Mouse (Mus musculus) midbrain, postnatal 0 days (tissue): ENCODE measurements around the gene 1810013L24Rik. TPM values are rescaled to one million over a fixed set of nuclear protein-coding genes. Genes with fewer than 3 reads are reported as not detected.

Experiments
- ATAC-seq: fragments of 200-750 bp; cut with Nextera tagmentation; 2 replicates; pipeline ENCODE4 v1.8.0; 2017; ENCODE audit warnings: moderate number of reproducible peaks, mild to moderate bottlenecking, moderate TSS enrichment, moderate library complexity; ENCODE audit not compliant: low FRiP score
- DNase-seq: peaks from one replicate; pipeline ENCODE4 v3.0.0-alpha.2; 2015; ENCODE audit warnings: low spot score
- H3K27ac ChIP-seq: fragments of 300-500 bp; sonication (generic); 2 replicates; pipeline ENCODE4 v1.5.1; 2014; ENCODE audit warnings: low read depth, mild to moderate bottlenecking, low read length, mixed read lengths
- H3K27me3 ChIP-seq: fragments of 300-500 bp; sonication (generic); 2 replicates; pipeline ENCODE4 v1.6.1; 2014; ENCODE audit warnings: low read length, control low read depth, mixed read lengths; ENCODE audit not compliant: insufficient read depth
- H3K36me3 ChIP-seq: fragments of 300-500 bp; sonication (generic); 2 replicates; pipeline ENCODE4 v1.6.1; 2014; ENCODE audit warnings: low read length, control low read depth, mixed read lengths; ENCODE audit not compliant: insufficient read depth
- H3K4me1 ChIP-seq: fragments of 300-500 bp; sonication (generic); 2 replicates; pipeline ENCODE4 v1.6.1; 2014; ENCODE audit warnings: mild to moderate bottlenecking, control low read depth, antibody characterized with exemption, low read length, mixed read lengths; ENCODE audit not compliant: insufficient read depth
- H3K4me2 ChIP-seq: fragments of 300-500 bp; sonication (generic); 2 replicates; pipeline ENCODE4 v1.6.1; 2014; ENCODE audit warnings: low read depth, mild to moderate bottlenecking, low read length, mixed read lengths; ENCODE audit not compliant: poor library complexity, severe bottlenecking
- H3K4me3 ChIP-seq: fragments of 300-500 bp; sonication (generic); 2 replicates; pipeline ENCODE4 v1.5.1; 2014; ENCODE audit warnings: low read depth, mild to moderate bottlenecking, low read length, moderate library complexity
- H3K9ac ChIP-seq: fragments of 300-500 bp; sonication (generic); replicated peaks from 2 replicates; pipeline ENCODE4 v1.6.1; 2014; ENCODE audit warnings: mild to moderate bottlenecking, low read length, moderate library complexity, mixed read lengths; ENCODE audit not compliant: poor library complexity, severe bottlenecking
- H3K9me3 ChIP-seq: fragments of 300-500 bp; sonication (generic); 2 replicates; pipeline ENCODE4 v1.6.1; 2016; ENCODE audit warnings: low read length, control low read depth
- CTCF ChIP-seq: IDR thresholded peaks from 2 replicates; pipeline ENCODE4 v1.5.1; 2016; ENCODE audit warnings: antibody characterized with exemption, mild to moderate bottlenecking
- WGBS: fragments of 180-500 bp; shearing (Covaris S2); extraction: QIAGEN DNeasy Blood & Tissue Kit; methylation state at CpG from one replicate; pipeline ENCODE4 v1.1.7; 2014; 5-methylcytosine and 5-hydroxymethylcytosine counted together
- polyA plus RNA-seq: library from polyadenylated mRNA; unstranded; fragments of >200 nt; fragmentation: Nextera tagmentation; extraction: Ambion mirVana; gene quantifications from 2 replicates; pipeline ENCODE4 v1.2.1, GENCODE M21; 2015
- total RNA-seq: library from RNA; depleted of rRNA; stranded (reverse); fragments of >200 nt; gene quantifications from 2 replicates; pipeline ENCODE4 v1.2.3, GENCODE M21; 2014

Gene 1810013L24Rik
- total and polyA plus RNA-seq, 2 experiments from 2014 or later = 13.6 to 64.0 TPM

- WGBS = 77% methylated on average over 4 of the region's 4 CpGs
- no peaks in the 10 kb centered on the region for H3K4me1 ChIP-seq
- TF ChIP-seq CTCF = no peak
Measured at GRCm38 (mm10) chr16:8790886-8791285, 39.0 kb upstream of the 1810013L24Rik start.

GRCm38 (mm10) chr16:8791949-8792557 lies 37.8 kb upstream of the 1810013L24Rik start, which contains the start of gene Usp7:
TSS of gene Usp7 (minus strand) at chr16:8792308.
- TF ChIP-seq CTCF = no peak
- H3K4me1 ChIP-seq = no peaks in the 10 kb centered on the region
- no peak within 1 kb of the TSS for H3K9ac ChIP-seq
- 95% methylated on average over 20 of the region's 20 CpGs for WGBS
- no peaks in the 10 kb centered on the region for H3K27me3 ChIP-seq
- H3K36me3 ChIP-seq = no peaks in the 10 kb centered on the region
- no peaks in the 10 kb centered on the region for H3K9me3 ChIP-seq
- no peak for ATAC-seq
- no peak for DNase-seq
- H3K27ac ChIP-seq = no peak within 1 kb of the TSS
- no peak within 1 kb of the TSS for H3K4me2 ChIP-seq
- no peak within 1 kb of the TSS for H3K4me3 ChIP-seq

More at GRCm38 (mm10) chr16:8790886-8791285, 39.0 kb upstream of the 1810013L24Rik start:
- H3K9ac ChIP-seq = no peak overlapping the region
- no peaks in the 10 kb centered on the region for H3K27me3 ChIP-seq
- DNase-seq = no peak
- no peaks in the 10 kb centered on the region for H3K36me3 ChIP-seq
- no peaks in the 10 kb centered on the region for H3K9me3 ChIP-seq
- H3K27ac ChIP-seq = no peak overlapping the region
- no peak for ATAC-seq
- H3K4me3 ChIP-seq = no peak overlapping the region
- H3K4me2 ChIP-seq = no peak overlapping the region

- H3K9me3 ChIP-seq = peaks cover 4% of the 10 kb centered on the region; the same call in 1 of the 2 replicates
- peak; percentile 34 for TF ChIP-seq CTCF
- H3K27ac ChIP-seq = no peak overlapping the region
- no peaks in the 10 kb centered on the region for H3K36me3 ChIP-seq
- no peak for DNase-seq
- H3K4me2 ChIP-seq = no peak overlapping the region
- H3K9ac ChIP-seq = no peak overlapping the region
- ATAC-seq = no peak
- no peak overlapping the region for H3K4me3 ChIP-seq
- H3K4me1 ChIP-seq = no peaks in the 10 kb centered on the region
- 7% methylated on average over 3 of the region's 3 CpGs for WGBS
- no peaks in the 10 kb centered on the region for H3K27me3 ChIP-seq
Measured at GRCm38 (mm10) chr16:8794952-8795351, 34.9 kb upstream of the 1810013L24Rik start.

GRCm38 (mm10) chr16:8795906-8796305 lies 34.0 kb upstream of the 1810013L24Rik start:
- DNase-seq (no peak), ATAC-seq (no peak)
- Histone ChIP-seq H3K9ac (no peak overlapping the region), H3K27me3 (no peaks in the 10 kb centered on the region), H3K9me3 (peaks cover 8% of the 10 kb centered on the region; the same call in 1 of the 2 replicates), H3K4me2 (no peak overlapping the region), H3K4me1 (no peaks in the 10 kb centered on the region), H3K36me3 (no peaks in the 10 kb centered on the region), H3K27ac (no peak overlapping the region), H3K4me3 (no peak overlapping the region)
- WGBS = 89% methylated on average over 2 of the region's 2 CpGs
- no peak for TF ChIP-seq CTCF

GRCm38 (mm10) chr16:8806703-8807102 lies 23.2 kb upstream of the 1810013L24Rik start:
- Histone ChIP-seq H3K27me3 (no peaks in the 10 kb centered on the region), H3K9ac (no peak overlapping the region), H3K36me3 (no peaks in the 10 kb centered on the region), H3K4me2 (no peak overlapping the region), H3K27ac (no peak overlapping the region), H3K4me1 (no peaks in the 10 kb centered on the region), H3K4me3 (no peak overlapping the region), H3K9me3 (no peaks in the 10 kb centered on the region)
- WGBS = 16% methylated on average over 4 of the region's 4 CpGs
- ATAC-seq (no peak), DNase-seq (no peak)
- TF ChIP-seq CTCF = peak; percentile 69

GRCm38 (mm10) chr16:8810399-8811127 lies 19.3 kb upstream of the 1810013L24Rik start:
- DNase-seq (no peak), ATAC-seq (no peak)
- no peak overlapping the region for H3K4me3 ChIP-seq
- H3K27me3 ChIP-seq = no peaks in the 10 kb centered on the region
- H3K4me1 ChIP-seq = no peaks in the 10 kb centered on the region
- H3K9ac ChIP-seq = no peak overlapping the region
- H3K27ac ChIP-seq = no peak overlapping the region
- H3K4me2 ChIP-seq = no peak overlapping the region
- H3K36me3 ChIP-seq = no peaks in the 10 kb centered on the region
- no peak for TF ChIP-seq CTCF
- 91% methylated on average over 14 of the region's 14 CpGs for WGBS
- H3K9me3 ChIP-seq = no peaks in the 10 kb centered on the region
